In genomic region chr15:102449366-102449765, GRCm38 (mm10) we compare ENCODE assay signal across 21 mouse cellular contexts. TPM values are rescaled to one million over a fixed set of nuclear protein-coding genes. Genes with fewer than 3 reads are reported as not detected.
DNase-seq lines count a peak whose midpoint lies in the region; TF ChIP-seq lines count a peak whose summit lies in the region.
"Had no signal": no experiment of that assay in that cellular context is flagged by ENCODE, and none has a peak within 500 bp of the region (broad histone marks: within the 10 kb centered on the region; RNA-seq: fewer than 3 reads in every experiment).

No protein-coding gene starts in this region.

- TF ChIP-seq CTCF in brain, embryonic 14.5 days (IDR thresholded peaks at IDR 0.05; ENCODE audit: borderline replicate concordance, extremely low read depth, insufficient read depth, insufficient read length) = no peak

- peak; percentile 66 for DNase-seq in adipocyte (ENCODE audit: low spot score)
- DNase-seq in brain, embryonic 14.5 days (ENCODE audit: low read depth) = peak; percentile 12
- DNase-seq in testis, postnatal 10 days (ENCODE audit: low spot score) = peak; percentile 51
- DNase-seq in adrenal gland, postnatal 14 days = no peak
- DNase-seq in kidney, postnatal 10 days = no peak
- DNase-seq in thymus, postnatal 10 days (ENCODE audit: low spot score in 2 of 2) = no peak
- DNase-seq: adrenal gland, adult 8-10 months; adrenal gland, postnatal 25 days; cerebellum, adult 11-12 months; cerebellum, adult 2 months; cerebellum, adult 9-10 months; cerebellum, postnatal 10 days; cerebellum, postnatal 25 days had no signal

- no peak for TF ChIP-seq POLR2A in brain, embryonic 14.5 days (IDR thresholded peaks at IDR 0.05; ENCODE audit: borderline replicate concordance, extremely low read depth, insufficient read depth, insufficient read length, poor library complexity, severe bottlenecking)

RNA-seq across cellular contexts. Expression of gene Amhr2, which starts 4.2 kb away (rescaled TPM):
- polyA plus RNA-seq in brain, embryonic 14.5 days (2012; rRNA removed) = 0.48 and 0.53 TPM in 2 replicates
- total RNA-seq in adrenal gland, postnatal 14 days (2021) = 1.5 and 1.6 TPM in 2 replicates

RNA-seq across cellular contexts. Expression of gene Prr13, which starts 9.5 kb away (rescaled TPM):
- polyA plus RNA-seq in brain, embryonic 14.5 days (2012; rRNA removed) = 94.6 and 117 TPM in 2 replicates
- 75.6 and 89.5 TPM in 2 replicates for total RNA-seq in adrenal gland, postnatal 14 days (2021)

RNA-seq across cellular contexts. Expression of gene Pcbp2, which starts 21.0 kb away (rescaled TPM):
- polyA plus RNA-seq in brain, embryonic 14.5 days (2012; rRNA removed) = 569 and 716 TPM in 2 replicates
- 726 and 812 TPM in 2 replicates for total RNA-seq in adrenal gland, postnatal 14 days (2021)

RNA-seq across cellular contexts. Expression of gene Sp1, which starts 43.4 kb away (rescaled TPM):
- 19.2 and 20.8 TPM in 2 replicates for polyA plus RNA-seq in brain, embryonic 14.5 days (2012; rRNA removed)
- 72.6 and 73.7 TPM in 2 replicates for total RNA-seq in adrenal gland, postnatal 14 days (2021)

RNA-seq across cellular contexts. Expression of gene Gm10337, which starts 54.2 kb away (rescaled TPM):
- not detected in 2 replicates for polyA plus RNA-seq in brain, embryonic 14.5 days (2012; rRNA removed)
- total RNA-seq in adrenal gland, postnatal 14 days (2021) = not detected in 2 replicates
- total RNA-seq: adrenal gland, adult 18-20 months; adrenal gland, postnatal 25 days; ES-E14; MEL had no signal
- polyA plus RNA-seq: C2C12; cerebellum, adult 2 months; cortical plate, adult 2 months; embryonic facial prominence, embryonic 12.5 days; forebrain, embryonic 10.5 days; forebrain, embryonic 14.5 days had no signal

Comparison
In these comparisons a context has a peak if more than half of its experiments do, and no peak if none do; other contexts are left out.
1. DNase-seq: peak in adipocyte (single experiment), brain, embryonic 14.5 days (single experiment) and testis, postnatal 10 days (single experiment); none in adrenal gland, postnatal 14 days (single experiment), kidney, postnatal 10 days (single experiment) and thymus, postnatal 10 days (0 of 2).